Mouse (Mus musculus) embryo, embryonic 11.5 days (tissue): ENCODE data around the gene Myo6.

Source experiments
- DNase-seq: peaks from one replicate; pipeline ENCODE4 v3.0.0-alpha.2; 2012; ENCODE audit warnings: low read depth, low spot score

Myo6 gene

DNA sequence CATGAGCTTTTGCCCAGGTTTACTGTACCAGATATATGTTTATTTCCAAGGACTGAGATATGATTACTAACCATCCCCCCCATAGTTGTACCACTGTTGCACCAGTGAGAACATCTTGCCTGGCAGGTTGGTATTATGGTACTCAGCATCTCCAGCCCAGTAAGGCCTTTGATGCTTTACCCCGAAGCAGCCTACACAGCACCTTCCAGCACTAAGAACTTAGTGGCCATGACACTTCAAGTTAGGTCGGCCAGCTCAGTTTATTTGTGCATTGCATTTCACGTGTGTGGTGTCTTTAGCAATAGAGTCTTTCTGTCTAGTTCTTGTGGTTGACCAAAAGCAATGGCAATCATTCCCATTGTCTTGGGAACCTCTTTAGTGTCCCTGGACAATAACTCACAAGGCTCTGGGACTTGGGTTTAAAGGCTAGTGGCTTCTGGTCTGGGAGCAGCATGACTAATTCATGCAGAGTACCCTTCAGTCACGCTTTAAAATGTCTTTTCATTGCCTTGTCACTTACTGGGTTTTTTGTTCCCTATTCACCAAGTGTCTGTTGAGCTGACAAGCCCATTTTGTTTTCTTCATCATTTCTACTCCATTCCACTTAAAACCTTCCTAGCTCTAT lies 69.1 kb downstream of the Myo6 start:
- no peak for DNase-seq

DNA sequence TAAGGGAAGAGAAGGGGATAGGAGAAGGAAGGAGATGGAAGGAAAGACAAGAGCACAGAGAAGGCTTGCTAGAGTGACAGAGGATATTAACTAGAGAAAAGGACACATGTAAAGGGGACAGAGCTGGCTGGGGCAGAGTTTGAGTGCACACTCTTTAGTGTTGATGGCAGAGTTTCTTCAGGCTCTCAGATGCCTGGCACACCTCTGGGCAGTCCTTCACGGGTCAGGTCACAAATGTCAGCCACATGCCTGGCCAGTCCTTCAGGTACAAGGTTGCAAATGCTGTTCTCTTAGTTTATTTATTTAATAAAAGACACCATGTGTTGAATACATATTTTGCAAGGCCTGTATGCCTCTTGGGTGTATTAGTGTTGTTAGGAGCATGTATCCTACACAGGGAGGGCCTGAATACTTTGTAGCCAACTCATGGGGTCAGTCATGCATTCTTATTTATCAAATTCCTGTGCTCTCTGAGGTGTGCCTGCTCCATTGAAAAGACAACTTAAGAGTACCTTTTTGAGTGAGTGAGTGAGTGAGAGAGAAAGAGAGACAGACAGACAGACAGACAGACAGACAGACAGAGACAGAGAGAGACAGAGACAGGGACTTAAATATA lies 72.5 kb downstream of the Myo6 start:
- DNase-seq = no peak

DNA sequence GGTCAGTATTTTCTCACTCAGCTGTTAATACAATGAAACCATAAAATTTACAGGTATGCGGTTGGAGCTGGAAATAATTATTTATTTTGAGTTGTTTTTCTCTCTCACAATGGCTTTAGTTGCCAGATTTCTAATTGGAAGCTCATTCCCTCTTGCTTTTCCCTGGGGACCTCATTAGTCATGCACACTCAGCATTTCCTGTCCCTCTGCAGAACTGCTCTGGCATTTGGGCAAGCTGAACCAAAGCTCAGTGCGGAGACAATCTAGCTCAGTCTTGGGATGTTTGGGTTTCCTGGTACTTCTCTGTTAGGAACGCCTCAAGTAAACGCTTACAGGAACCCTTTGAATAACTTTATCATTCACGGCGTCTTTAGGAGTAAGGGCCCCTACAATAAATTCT lies 76.9 kb downstream of the Myo6 start:
- DNase-seq = no peak

DNA sequence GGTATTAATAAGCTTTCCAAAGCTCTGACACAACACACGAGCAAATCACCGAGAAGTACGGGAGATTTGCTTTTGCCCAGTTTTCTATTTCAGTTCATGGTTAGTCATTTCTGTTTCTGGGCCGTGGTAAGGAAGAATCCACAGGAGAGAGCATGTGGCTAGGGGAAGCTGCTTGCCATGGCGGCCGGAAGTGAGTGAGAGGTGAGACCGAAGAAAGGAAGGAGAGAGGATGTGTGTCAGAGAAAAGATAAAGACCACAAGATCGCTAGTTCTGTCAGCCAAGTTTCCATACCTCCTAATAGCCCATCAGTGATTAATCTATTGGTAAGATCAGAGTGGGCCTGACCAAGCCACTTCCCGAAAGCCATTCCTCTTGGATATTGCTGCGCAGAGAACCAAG lies 87.3 kb downstream of the Myo6 start:
- DNase-seq = no peak

DNA sequence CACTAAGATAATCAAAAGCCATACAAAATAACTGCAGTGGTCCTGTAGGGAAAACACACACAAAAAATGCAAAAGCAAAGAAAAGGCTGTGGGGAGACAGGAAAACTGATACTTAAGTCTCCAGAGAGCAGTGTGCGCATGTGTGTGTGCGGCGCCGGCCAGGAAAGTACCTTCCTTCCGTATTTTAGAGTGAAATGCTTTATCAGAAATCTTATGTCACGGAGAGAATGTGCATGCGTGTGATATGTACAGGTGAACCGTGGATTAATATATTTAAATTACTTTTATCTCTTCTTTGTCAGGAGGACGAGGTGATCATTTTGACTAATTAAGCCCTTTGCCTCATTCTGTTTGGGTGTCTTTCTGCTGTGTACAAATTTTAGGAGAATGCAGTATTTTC lies 88.4 kb downstream of the Myo6 start:
- no peak for DNase-seq

DNA sequence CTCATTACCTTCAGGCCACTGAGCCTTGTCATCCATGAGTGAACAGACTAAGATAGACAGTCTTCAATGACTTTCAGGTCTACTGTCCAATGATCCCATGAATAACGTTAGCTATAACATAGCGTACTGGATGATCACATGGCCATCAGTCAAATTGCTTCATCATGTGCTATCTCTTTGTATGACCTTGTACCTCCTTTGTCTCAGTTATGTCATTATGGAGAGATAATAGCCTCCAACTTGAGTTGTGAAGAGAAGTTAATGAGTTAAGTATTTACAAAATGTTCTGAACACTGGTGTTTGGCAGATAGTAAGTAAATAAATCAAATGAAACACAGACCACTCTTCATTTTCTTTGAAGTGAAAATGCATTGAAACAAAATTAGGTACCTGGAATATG lies 91.7 kb downstream of the Myo6 start:
- DNase-seq = no peak

DNA sequence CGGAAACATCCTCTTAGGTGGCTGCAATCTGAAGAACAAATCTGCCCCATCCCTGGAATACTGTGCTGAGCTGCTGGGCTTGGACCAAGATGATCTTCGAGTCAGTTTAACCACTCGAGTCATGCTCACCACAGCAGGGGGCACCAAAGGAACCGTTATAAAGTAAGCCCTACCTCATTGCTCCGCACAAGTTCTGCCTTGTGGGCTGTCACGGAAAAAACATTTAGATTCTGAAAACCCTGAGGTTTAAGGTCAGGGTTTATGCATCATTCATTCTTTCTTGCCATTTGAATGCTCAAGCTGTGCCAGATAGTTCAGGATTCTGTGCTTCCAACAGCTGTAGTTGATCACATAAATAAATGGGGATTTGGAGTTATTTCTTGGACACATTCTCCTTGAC lies 93.6 kb downstream of the Myo6 start:
- DNase-seq = no peak

DNA sequence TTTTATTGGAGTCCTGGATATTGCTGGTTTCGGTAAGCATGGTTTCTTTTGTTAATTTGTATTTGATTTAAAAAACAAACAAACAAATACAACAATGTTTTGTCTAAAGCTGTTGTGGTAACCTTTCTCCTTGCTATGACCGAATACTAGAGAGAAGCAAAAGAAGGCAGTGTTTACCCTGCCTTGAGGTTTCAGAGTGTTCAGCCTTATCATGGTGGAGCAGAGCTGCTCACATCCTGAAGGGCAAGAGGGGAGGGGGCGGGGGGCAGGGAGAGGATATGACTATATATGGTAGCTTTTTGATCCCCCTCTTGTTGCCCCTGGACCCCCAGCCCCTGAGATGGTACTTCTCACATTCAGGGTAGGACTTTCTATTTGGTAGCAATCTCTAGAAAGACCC lies 96.1 kb downstream of the Myo6 start:
- DNase-seq = no peak

DNA sequence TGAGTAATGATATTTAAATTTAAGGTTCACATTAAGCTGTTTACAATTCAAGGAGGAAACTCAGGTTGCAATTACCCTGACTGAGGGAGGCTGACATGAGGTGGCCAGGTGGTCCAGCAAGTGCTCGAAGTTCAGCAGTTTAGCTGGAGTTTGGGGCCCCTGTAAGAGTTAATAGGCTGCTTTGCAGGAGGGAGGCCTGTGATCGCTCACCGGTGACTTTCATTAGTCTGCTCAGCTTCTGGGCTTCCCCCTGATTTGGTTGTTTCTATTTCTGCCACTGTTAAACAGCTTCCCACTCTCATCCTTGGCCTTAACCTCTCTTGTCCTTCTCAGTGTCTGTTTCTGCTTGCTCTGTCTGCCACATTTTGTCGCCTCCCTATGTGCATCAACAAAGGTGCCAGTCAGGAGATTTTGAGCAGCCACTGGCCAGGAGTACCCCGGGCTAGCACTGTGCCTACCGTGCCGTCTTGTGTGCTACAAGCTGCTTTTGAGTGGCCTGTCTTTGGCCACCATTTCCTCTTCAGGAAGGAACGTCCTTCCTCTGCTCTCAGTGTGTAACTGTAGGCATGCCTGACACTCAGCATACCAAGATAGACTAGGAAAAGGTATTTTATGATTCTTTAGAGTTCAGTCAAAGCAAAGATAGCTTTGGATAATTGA lies 97.7 kb downstream of the Myo6 start:
- DNase-seq = no peak

DNA sequence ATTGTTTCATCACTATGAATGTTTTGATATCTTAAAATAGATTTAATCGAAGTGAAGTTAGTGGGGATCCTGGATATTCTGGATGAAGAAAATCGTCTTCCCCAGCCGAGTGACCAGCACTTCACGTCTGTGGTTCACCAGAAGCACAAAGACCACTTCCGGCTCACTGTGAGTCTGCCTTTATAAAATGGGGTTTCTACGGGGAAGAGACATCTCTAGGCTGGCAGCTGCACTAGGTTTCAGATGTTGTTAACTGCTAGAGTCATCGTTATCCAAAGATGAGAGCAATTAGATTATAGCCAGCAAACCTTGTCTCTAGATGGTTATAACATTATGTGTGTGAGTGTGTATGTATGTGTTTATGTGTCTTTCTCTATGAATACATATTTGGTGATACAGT lies 101.3 kb downstream of the Myo6 start:
- no peak for DNase-seq

DNA sequence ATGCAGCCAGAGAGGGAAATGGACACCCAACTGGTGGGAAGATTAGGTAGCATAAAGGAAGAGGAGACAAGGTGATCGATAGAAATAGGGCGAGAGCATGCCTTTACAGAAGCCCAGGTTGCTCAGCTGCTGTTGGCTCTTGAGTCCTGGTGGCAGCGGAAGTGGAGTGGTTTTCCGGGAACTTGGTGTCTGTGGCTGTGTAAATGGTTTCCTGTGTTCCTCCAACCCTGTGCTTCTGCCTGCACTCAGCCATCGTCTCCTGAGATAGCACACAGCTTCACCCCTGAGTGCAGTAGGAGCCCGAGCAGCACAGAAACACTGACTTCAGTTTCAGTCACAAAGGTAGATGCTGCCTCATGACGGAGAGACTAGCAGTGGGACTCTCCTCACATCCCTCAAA lies 101.7 kb downstream of the Myo6 start:
- DNase-seq = no peak

DNA sequence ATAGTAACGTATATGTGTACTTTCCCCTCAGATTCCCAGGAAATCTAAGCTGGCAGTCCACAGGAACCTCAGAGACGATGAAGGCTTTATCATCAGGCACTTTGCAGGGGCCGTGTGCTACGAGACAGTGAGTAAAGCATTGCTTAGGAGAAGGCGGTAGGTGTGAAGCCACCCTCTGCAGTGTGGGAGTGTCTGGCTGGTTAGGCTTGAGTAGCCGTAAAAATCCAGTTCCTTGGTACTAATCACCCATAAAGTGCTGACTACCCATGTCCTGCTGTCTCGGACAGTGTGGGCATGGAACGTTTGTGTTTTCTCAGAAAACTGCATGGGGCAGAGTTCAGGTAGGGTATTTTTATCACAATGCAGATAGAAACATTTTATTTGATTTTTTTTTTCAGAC lies 104.8 kb downstream of the Myo6 start:
- no peak for DNase-seq

DNA sequence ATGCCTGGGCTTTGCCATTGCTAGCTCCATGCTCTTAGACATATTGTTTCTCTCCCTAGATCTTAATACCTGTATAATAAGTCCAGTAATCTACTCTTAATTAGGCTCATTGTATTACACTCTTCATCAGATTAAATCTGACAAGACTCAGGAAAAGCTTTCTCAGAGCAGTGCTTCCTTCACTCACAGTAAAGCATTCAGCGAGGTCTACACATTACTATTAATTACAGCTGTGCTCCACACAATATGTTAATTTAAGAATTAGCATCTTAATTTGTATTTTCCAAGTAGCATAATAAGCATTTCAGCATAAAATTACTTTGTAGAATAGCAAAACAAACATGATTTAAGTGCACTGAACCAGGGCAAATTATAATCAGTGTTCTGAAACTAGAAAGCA lies 108.1 kb downstream of the Myo6 start:
- no peak for DNase-seq

DNA sequence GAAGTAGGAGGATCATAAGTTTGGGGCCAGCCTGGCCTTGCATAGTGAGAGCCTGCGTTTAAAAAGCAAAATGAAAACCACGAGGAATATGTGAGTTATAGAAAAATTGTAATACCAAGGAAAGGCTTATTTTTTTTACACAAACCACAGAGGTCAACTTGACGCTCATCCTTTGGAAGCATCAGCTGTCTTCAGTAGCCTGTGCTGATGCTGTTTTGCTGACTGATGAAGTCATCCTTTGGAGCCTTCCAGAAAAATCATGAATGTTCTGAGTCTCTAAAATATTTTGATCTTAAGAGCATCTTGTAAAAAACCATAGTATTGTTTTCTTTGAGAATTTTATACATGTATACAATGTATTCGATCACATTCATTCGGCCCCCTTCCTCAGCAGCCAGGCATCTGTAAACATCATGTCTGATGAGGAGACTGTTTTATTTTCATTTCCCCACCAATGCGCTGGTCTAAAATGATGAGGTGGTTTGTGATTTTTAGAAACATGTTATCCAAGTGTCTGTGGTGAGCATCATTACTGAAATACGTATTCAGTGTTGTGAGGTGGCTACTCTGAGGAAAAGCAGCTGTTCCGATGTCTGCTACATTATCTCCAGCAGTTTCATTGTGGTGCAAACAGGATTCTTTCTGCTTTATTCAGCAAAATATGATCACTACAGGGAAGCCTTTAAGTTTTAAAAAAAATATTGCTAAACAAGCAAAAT lies 110.4 kb downstream of the Myo6 start:
- DNase-seq = no peak

DNA sequence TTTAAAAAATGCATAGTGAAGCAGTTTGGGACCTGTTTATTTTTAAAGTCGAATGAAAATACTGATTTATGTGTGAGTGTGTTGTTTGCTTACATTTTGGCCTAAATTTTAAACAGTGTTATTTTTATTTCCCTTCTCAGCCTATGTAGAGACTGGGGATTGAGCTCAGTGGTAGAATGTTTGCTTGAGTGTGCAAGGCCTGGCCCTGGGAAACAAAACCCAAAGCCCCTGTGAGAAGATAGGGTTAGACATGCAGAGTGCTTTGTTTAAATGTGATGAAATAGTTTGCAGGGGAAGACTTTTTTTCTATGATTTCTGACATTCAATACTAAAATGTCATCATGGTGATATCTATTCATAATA lies 110.9 kb downstream of the Myo6 start:
- no peak for DNase-seq

DNA sequence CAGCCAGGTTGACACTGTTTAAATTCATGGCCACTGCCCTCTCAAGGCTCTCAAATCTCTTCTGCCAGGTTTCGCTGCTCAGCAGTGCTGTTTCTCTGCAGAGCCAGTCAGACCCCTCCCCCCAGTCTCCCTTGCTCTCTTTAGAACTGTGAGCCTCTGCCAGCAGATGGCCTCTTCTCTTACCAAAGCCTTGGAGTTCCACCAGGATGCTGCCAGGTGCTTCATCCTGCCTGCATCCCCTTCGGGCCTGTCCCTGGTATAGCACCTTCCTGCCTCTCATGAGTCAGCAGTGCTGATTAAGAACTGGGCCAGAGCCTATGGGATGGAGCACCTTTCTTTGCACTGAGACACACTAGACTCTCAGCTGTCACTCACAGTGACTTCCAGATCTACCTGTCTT lies 112.3 kb downstream of the Myo6 start:
- DNase-seq = no peak

DNA sequence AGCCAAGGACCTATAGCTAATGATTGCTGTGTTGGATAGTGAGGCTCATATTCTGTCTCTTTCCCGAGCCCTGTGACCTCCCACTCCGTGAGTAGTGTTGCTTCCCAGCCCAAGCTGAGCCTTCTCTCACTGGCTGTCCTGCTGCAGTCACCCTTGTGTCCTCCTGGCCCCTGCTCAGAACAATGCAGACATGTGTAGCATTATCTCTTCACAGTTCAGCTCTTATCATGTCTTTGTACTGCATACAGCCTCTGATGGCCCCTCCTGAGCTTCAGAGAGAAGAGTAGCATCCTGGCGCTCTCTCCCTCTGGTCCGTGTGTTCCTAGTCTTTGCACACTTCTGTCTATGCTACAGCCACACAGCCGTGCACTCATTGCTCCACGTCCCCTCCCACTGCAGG lies 112.9 kb downstream of the Myo6 start:
- DNase-seq = no peak

DNA sequence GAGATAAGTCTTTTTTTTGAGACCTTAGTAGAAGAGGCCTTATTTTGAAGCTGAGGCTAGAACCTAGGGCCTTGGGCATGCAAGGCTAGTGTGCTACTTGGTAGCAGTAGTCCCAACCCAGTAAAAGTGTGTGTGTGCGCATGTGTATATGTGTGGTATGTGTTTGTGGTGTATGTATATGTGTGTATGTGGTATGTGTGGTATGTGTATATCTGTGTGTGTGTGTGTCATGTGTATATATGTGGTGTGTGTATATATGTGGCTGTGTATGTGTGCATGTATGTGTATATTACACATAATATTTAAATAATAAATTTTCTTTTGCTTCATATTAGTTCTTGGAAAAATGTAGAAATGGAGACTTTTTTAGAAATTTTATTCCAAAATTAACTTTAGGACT lies 115.9 kb downstream of the Myo6 start:
- no peak for DNase-seq

DNA sequence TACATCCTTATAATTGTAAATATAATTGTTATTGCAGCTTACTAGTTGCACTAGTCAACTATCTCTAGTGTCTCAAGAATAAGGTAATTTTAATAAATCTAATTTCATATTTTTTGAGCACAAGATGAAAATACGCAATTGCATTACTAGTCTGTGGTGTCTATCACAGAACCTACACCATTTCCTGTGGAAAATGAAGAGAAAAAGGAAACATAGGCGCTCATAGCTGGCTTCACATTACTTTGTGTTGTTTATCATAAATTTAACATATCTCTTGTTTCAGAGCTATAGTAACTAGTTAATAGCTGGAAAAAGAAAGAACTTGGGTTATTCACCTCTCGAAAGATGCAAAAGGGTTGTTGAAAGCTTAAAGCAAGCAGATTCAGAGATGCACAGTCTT lies 117.6 kb downstream of the Myo6 start:
- DNase-seq = no peak

DNA sequence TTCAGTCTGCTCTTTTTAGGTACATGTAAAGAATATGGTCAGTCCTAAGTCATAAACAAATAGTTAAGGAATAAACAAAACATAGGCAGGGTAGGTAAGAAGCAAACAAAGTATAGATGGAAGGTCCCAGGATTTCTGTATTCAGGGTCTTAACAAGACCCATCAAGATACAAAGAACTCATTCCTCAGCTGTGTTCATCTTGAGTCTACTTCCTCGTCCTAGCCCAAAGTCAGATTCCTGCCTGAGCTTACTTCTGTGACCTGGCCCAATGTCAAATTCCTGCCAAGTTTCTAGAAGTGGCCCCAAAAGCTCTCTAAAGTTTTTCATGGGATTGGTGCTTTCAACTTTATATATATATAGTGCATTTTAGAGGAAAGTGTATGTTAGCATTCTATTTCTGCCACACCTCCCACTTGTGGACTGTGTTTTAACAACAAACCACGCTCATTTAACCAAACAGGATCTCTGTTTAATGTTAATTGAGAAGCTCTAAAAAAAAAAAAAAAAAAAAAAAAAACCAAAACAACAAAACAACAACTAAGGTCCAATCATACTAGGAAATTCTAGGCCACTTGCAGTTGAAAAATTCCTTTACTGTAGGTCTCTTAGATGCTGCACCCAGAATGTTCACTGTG lies 119.8 kb downstream of the Myo6 start:
- DNase-seq = no peak

DNA sequence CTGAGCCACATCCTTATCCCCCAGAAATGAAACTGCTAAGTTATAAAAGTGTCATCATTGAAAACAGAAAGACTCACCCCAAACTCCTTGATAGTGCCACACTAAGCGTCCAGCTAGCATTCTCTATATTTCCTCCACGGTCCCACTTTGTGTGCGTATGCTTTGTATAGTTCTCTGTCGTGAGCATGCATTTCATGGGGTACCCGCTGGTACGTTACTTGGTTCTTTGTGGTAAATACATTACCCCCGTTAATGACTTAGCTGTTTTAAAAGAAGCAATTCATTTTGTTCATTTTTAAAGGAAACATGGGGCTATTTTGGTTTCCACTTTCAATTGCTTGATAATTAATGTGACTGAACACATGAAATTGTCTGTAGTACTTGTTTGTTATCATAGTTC lies 122.0 kb downstream of the Myo6 start:
- DNase-seq = no peak

DNA sequence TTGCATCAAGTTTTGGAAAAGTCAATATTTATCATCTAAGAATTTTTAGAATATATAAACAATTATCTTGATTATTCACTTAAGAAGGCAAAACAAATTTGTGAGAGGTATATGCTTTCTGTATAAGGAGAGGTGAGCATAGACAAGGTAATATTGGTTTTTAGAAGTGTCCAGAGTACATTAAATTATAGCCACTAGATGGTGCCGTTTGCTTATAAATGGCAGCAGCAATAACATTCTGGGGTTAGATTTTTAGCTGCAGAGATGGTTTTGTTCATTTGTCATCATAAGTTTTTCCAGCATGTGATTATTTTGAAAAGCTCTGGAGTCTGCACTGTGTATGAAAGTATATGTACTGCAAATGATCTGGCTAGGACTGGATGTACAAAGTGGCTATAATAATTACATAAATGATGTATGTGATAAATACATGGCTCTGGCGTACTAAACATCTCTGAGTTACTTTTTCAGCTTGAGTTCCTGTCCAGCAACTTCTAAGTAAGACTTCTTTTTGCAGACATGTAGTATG lies 128.3 kb downstream of the Myo6 start:
- peak; percentile 32 for DNase-seq
